Mouse (Mus musculus): Measurements from ENCODE around the gene Foxp1. TPM values are rescaled to one million over a fixed set of nuclear protein-coding genes. Genes with fewer than 3 reads are reported as not detected.
A peak's percentile ranks its signal among the peaks of the same experiment; 100 is the strongest.

Foxp1 gene
- polyA plus RNA-seq, 1 experiment from 2014 or later: 88.1 TPM

GRCm38 (mm10) chr6:99483556-99483955 lies 39.0 kb downstream of the Foxp1 start:
- WGBS: 66% methylated on average over 10 of the region's 10 CpGs
- Histone ChIP-seq H3K4me1 (ENCODE audit: control insufficient read depth in 2 of 2, insufficient read depth in 2 of 2, low read length in 2 of 2) (peaks cover 12 to 32% of the 10 kb centered on the region in 2 experiments), H3K4me2 (ENCODE audit: low read length) (no peak overlapping the region), H3K4me3 (ENCODE audit: control insufficient read depth in 1 of 2, insufficient read depth in 1 of 2, low read depth in 1 of 2, low read length in 2 of 2) (no peak overlapping the region), H3K27ac (replicated peaks in 1 of 2; ENCODE audit: control insufficient read depth in 1 of 2, insufficient read depth in 1 of 2, low read depth in 2 of 2, low read length in 2 of 2) (0 out of 4 replicates have a peak overlapping the region, but pooled peaks of 1 of the 2 experiments have one; percentile 24), H3K36me3 (ENCODE audit: control insufficient read depth, insufficient read depth, low read length) (0 out of 2 replicates have a peak, but pooled peaks cover 3% of the 10 kb centered on the region), H3K9ac (ENCODE audit: low read length) (no peak overlapping the region), H3K9me3 (ENCODE audit: control insufficient read depth, low read length) (no peaks in the 10 kb centered on the region), H3K27me3 (ENCODE audit: control insufficient read depth, insufficient read depth, low read length) (no peaks in the 10 kb centered on the region)
- no peak for ATAC-seq (ENCODE audit: insufficient number of reproducible peaks, insufficient read depth, low FRiP score, low read depth)

DNA sequence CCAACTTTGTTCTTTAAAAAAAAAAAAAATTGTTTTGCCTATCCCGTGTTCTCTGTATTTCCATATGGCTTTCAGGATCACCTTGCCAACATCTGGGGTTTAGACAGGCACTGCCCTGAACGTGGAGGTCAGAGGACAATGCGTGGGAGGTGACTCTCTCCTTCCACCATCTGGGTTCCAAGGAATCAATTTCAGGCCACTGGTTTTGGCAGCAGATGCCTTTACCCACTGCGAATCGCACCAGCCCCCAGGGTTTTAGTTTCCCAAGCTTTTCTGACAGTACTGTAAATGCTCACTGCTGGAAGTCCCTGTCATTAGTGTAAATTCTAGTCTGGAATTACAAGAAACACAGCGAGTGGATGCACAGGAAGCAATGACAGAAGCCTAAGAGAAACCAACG lies 41.0 kb downstream of the Foxp1 start:
- H3K4me1 ChIP-seq (ENCODE audit: control insufficient read depth in 2 of 2, insufficient read depth in 2 of 2, low read length in 2 of 2): peaks cover 12 to 26% of the 10 kb centered on the region in 2 experiments
- H3K4me2 ChIP-seq (ENCODE audit: low read length): no peak overlapping the region
- H3K9ac ChIP-seq (ENCODE audit: low read length): no peak overlapping the region
- ATAC-seq (ENCODE audit: insufficient number of reproducible peaks, insufficient read depth, low FRiP score, low read depth): no peak
- H3K27ac ChIP-seq (replicated peaks in 1 of 2; ENCODE audit: control insufficient read depth in 1 of 2, insufficient read depth in 1 of 2, low read depth in 2 of 2, low read length in 2 of 2): no peak overlapping the region
- no peaks in the 10 kb centered on the region for H3K27me3 ChIP-seq (ENCODE audit: control insufficient read depth, insufficient read depth, low read length)
- WGBS: 75% methylated on average over 7 of the region's 7 CpGs
- no peaks in the 10 kb centered on the region for H3K9me3 ChIP-seq (ENCODE audit: control insufficient read depth, low read length)
- 0 out of 2 replicates have a peak, but pooled peaks cover 3% of the 10 kb centered on the region for H3K36me3 ChIP-seq (ENCODE audit: control insufficient read depth, insufficient read depth, low read length)
- no peak overlapping the region for H3K4me3 ChIP-seq (ENCODE audit: control insufficient read depth in 1 of 2, insufficient read depth in 1 of 2, low read depth in 1 of 2, low read length in 2 of 2)

DNA sequence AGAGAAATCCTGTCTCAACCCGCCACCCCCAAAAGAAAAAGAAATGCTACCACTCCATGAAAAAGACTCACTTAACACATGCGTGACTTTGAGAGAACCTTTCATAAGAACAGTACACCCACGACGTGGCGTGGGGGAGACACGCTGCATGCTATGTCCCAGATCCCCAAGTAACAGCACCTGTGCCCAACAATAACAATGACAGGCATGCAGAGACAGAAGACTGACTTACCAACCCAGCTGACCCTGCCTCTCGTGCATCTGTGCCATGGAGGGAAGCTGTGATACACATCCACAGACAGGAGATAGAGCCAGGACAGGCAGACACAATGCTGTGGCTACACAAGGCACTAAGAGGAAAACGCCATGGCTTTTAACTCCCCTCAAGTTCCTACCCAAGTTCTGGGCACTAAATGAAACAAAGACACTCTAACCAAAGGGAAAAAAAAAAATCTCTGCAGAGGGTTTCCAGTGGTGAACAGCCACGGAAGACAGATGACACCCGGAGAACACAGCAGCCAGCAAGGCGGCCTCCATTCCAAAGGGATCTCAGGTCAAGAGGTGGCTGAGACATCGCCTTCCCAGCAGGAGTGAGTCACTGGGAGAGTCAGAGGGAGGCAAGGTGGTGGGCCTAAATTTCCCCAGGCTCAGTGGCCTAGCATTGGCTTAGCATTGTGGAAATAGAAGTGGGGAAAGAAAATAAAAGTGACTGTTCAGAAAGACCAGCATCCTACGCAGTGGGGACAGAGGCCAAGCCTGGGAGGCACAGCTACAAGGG lies 43.5 kb downstream of the Foxp1 start:
- Histone ChIP-seq H3K27ac (replicated peaks in 1 of 2; ENCODE audit: control insufficient read depth in 1 of 2, insufficient read depth in 1 of 2, low read depth in 2 of 2, low read length in 2 of 2) (no peak overlapping the region), H3K9me3 (ENCODE audit: control insufficient read depth, low read length) (no peaks in the 10 kb centered on the region), H3K4me1 (ENCODE audit: control insufficient read depth in 2 of 2, insufficient read depth in 2 of 2, low read length in 2 of 2) (peaks cover 1 to 5% of the 10 kb centered on the region in 2 experiments), H3K9ac (ENCODE audit: low read length) (no peak overlapping the region), H3K27me3 (ENCODE audit: control insufficient read depth, insufficient read depth, low read length) (no peaks in the 10 kb centered on the region), H3K4me3 (ENCODE audit: control insufficient read depth in 1 of 2, insufficient read depth in 1 of 2, low read depth in 1 of 2, low read length in 2 of 2) (no peak overlapping the region), H3K36me3 (ENCODE audit: control insufficient read depth, insufficient read depth, low read length) (no peaks in the 10 kb centered on the region), H3K4me2 (ENCODE audit: low read length) (no peak overlapping the region)
- ATAC-seq (ENCODE audit: insufficient number of reproducible peaks, insufficient read depth, low FRiP score, low read depth): no peak
- 85% methylated on average over 13 of the region's 13 CpGs for WGBS

DNA sequence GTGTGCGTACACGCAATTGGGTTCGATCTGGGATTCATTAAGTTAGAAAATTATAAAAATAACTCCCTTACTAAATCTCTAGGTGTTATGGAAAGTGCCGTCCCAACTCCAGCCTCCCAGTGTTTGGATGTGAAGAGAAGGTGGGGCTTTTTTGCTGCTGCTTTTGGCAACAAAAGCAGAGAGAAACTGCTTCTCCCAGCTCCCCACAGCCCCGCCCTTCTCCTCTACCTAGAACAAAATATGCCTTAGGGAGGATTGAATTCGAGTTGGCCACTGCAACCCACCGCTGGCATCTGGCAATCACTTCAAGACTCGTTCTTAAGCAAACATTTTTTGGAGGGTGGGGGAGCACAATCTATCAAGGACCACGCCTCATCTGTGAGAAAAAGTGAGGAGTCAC lies 47.5 kb downstream of the Foxp1 start:
- Histone ChIP-seq H3K36me3 (ENCODE audit: control insufficient read depth, insufficient read depth, low read length) (peaks cover 3% of the 10 kb centered on the region; the same call in 1 of the 2 replicates), H3K4me1 (ENCODE audit: control insufficient read depth in 2 of 2, insufficient read depth in 2 of 2, low read length in 2 of 2) (peaks cover 2 to 6% of the 10 kb centered on the region in 2 experiments; a peak in 3 of 4 replicates), H3K4me2 (ENCODE audit: low read length) (no peak overlapping the region), H3K9ac (ENCODE audit: low read length) (no peak overlapping the region), H3K4me3 (ENCODE audit: control insufficient read depth in 1 of 2, insufficient read depth in 1 of 2, low read depth in 1 of 2, low read length in 2 of 2) (no peak overlapping the region), H3K9me3 (ENCODE audit: control insufficient read depth, low read length) (no peaks in the 10 kb centered on the region), H3K27me3 (ENCODE audit: control insufficient read depth, insufficient read depth, low read length) (no peaks in the 10 kb centered on the region), H3K27ac (replicated peaks in 1 of 2; ENCODE audit: control insufficient read depth in 1 of 2, insufficient read depth in 1 of 2, low read depth in 2 of 2, low read length in 2 of 2) (no peak overlapping the region)
- no peak for ATAC-seq (ENCODE audit: insufficient number of reproducible peaks, insufficient read depth, low FRiP score, low read depth)
- WGBS: 81% methylated on average over 9 of the region's 9 CpGs

GRCm38 (mm10) chr6:99470906-99471305 lies 51.6 kb downstream of the Foxp1 start:
- 69% methylated on average over 5 of the region's 5 CpGs for WGBS
- Histone ChIP-seq H3K27me3 (ENCODE audit: control insufficient read depth, insufficient read depth, low read length) (no peaks in the 10 kb centered on the region), H3K4me3 (ENCODE audit: control insufficient read depth in 1 of 2, insufficient read depth in 1 of 2, low read depth in 1 of 2, low read length in 2 of 2) (no peak overlapping the region), H3K9me3 (ENCODE audit: control insufficient read depth, low read length) (no peaks in the 10 kb centered on the region), H3K9ac (ENCODE audit: low read length) (no peak overlapping the region), H3K27ac (replicated peaks in 1 of 2; ENCODE audit: control insufficient read depth in 1 of 2, insufficient read depth in 1 of 2, low read depth in 2 of 2, low read length in 2 of 2) (no peak overlapping the region), H3K4me2 (ENCODE audit: low read length) (no peak overlapping the region), H3K4me1 (ENCODE audit: control insufficient read depth in 2 of 2, insufficient read depth in 2 of 2, low read length in 2 of 2) (peaks cover 2 to 13% of the 10 kb centered on the region in 2 experiments; a peak in 3 of 4 replicates), H3K36me3 (ENCODE audit: control insufficient read depth, insufficient read depth, low read length) (peaks cover 6% of the 10 kb centered on the region; the same call in 1 of the 2 replicates)
- ATAC-seq (ENCODE audit: insufficient number of reproducible peaks, insufficient read depth, low FRiP score, low read depth): no peak

GRCm38 (mm10) chr6:99469134-99469834 lies 53.2 kb downstream of the Foxp1 start:
- WGBS: 91% methylated on average over 12 of the region's 12 CpGs
- no peak for ATAC-seq (ENCODE audit: insufficient number of reproducible peaks, insufficient read depth, low FRiP score, low read depth)

GRCm38 (mm10) chr6:99467831-99468230 lies 54.7 kb downstream of the Foxp1 start:
- H3K36me3 ChIP-seq (ENCODE audit: control insufficient read depth, insufficient read depth, low read length): 0 out of 2 replicates have a peak, but pooled peaks cover 3% of the 10 kb centered on the region
- no peak for ATAC-seq (ENCODE audit: insufficient number of reproducible peaks, insufficient read depth, low FRiP score, low read depth)
- WGBS: 63% methylated on average over 3 of the region's 3 CpGs
- no peak overlapping the region for H3K9ac ChIP-seq (ENCODE audit: low read length)
- H3K27me3 ChIP-seq (ENCODE audit: control insufficient read depth, insufficient read depth, low read length): no peaks in the 10 kb centered on the region
- H3K9me3 ChIP-seq (ENCODE audit: control insufficient read depth, low read length): no peaks in the 10 kb centered on the region
- H3K4me1 ChIP-seq (ENCODE audit: control insufficient read depth in 2 of 2, insufficient read depth in 2 of 2, low read length in 2 of 2): peaks cover 2 to 13% of the 10 kb centered on the region in 2 experiments; a peak in 3 of 4 replicates
- no peak overlapping the region for H3K4me2 ChIP-seq (ENCODE audit: low read length)
- no peak overlapping the region for H3K27ac ChIP-seq (replicated peaks in 1 of 2; ENCODE audit: control insufficient read depth in 1 of 2, insufficient read depth in 1 of 2, low read depth in 2 of 2, low read length in 2 of 2)
- H3K4me3 ChIP-seq (ENCODE audit: control insufficient read depth in 1 of 2, insufficient read depth in 1 of 2, low read depth in 1 of 2, low read length in 2 of 2): no peak overlapping the region

More at GRCm38 (mm10) chr6:99469134-99469834, 53.2 kb downstream of the Foxp1 start:
- Histone ChIP-seq H3K9me3 (ENCODE audit: control insufficient read depth, low read length) (no peaks in the 10 kb centered on the region), H3K27ac (replicated peaks in 1 of 2; ENCODE audit: control insufficient read depth in 1 of 2, insufficient read depth in 1 of 2, low read depth in 2 of 2, low read length in 2 of 2) (no peak overlapping the region), H3K9ac (ENCODE audit: low read length) (no peak overlapping the region), H3K4me1 (ENCODE audit: control insufficient read depth in 2 of 2, insufficient read depth in 2 of 2, low read length in 2 of 2) (peaks cover 2 to 13% of the 10 kb centered on the region in 2 experiments; a peak in 3 of 4 replicates), H3K4me2 (ENCODE audit: low read length) (no peak overlapping the region), H3K36me3 (ENCODE audit: control insufficient read depth, insufficient read depth, low read length) (peaks cover 6% of the 10 kb centered on the region; the same call in 1 of the 2 replicates), H3K27me3 (ENCODE audit: control insufficient read depth, insufficient read depth, low read length) (no peaks in the 10 kb centered on the region), H3K4me3 (ENCODE audit: control insufficient read depth in 1 of 2, insufficient read depth in 1 of 2, low read depth in 1 of 2, low read length in 2 of 2) (no peak overlapping the region)

All from heart, embryonic 14.5 days (tissue).